Mouse (Mus musculus) regulatory T cell (primary cell): ENCODE measurements around the gene Mocs3.

Experiments used
- in situ Hi-C: fragments of 300-600 bp; cut with MboI, MseI; formaldehyde crosslinking; loops from one replicate; pipeline ENCODE4 v1.15.1; 2025; ENCODE audit warnings: high pct_unique_total_duplicates

The Mocs3 gene

DNA sequence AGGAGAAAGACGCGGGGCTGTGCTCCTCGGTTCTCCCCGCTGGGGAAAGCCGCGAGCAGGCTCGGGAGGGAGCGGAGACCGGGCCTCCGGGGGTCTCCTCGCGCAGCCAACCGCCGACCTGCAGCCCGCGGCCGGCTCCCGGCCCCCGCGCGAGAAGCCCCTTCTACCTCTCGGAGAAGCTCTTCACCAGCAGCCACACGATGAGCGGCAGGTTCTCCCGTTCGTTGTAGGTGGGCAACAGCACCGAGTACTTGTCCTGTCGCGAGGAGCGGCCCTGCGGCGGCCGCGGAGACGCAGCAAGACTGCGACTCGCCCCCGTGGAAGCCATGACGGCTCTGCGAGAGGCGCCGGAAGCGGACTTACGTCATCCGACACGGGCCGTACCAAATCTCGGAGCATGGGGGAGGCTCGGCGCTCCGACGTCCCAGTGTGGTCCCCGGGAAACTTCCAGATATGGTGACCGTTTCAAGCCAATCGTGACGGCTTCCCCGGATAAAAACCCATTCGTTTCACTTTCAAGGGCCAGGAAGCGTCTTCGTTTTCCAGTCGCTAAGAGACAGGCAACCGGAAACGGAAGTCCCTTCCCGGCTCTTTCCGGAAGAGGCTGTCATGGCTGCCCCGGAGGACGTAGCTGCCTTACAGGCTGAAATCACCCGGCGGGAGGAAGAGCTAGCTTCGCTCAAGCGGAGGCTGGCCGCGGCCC lies at the start of gene Mocs3, which contains the start of the genes Gm20716 and Dpm1:
Mocs3 (plus strand) TSS at position 597 of the 703 bp plus-strand sequence.
Gm20716 (minus strand) TSS at position 339 of the 703 bp plus-strand sequence.
Dpm1 (minus strand) TSS at position 566 of the 703 bp plus-strand sequence.
- in situ Hi-C loops: no loop called here

DNA sequence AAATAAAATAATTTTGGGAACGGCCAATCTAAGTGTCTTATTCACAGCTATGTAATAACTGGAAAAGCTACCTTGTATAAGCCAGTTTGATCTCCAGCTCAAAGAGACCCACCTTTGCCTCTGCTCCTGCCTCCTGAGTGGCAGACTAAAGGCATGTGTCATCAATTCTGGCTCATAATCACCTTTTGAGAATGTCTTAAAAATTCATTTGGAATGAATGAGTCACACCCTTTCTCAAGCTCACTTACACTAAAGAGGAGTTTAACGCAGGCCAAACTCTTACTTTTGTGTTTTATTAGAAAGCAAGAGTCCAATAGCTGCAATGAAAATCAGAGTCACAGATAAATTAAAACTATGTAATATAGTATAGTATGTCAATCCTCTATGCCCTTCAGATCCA lies 38.6 kb upstream of the Mocs3 start:
- in situ Hi-C loops: no loop called here

DNA sequence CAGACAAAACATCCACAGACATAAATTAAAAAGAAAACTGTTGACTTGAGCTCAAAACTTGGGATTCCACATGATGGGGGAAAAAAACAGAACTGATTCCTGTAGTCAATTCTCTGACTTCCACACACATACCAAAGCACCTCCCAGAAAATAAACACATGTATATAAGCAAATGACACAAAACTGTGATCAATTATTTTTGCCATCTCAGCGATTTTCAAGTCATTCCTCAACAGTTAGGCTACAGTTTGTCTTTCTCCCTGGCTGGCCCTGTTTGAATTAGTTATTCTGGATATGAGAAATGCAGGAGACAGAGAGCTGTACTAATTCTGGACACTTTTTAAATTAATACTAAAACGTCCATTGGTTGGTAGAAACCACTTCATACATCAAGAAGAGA lies 36.7 kb upstream of the Mocs3 start:
- in situ Hi-C loops: no loop called here

- in situ Hi-C loops: loop anchor here (5.0 kb wide), 1 partner anchor 33 kb away; no protein-coding TSS in a partner anchor
Observed at GRCm38 (mm10) chr2:168195721-168196120, 34.7 kb upstream of the Mocs3 start.

- in situ Hi-C loops: loop anchor here (5.0 kb wide), 1 partner anchor 36 kb away; no protein-coding TSS in a partner anchor
Observed at GRCm38 (mm10) chr2:168198421-168198820, 32.0 kb upstream of the Mocs3 start.

GRCm38 (mm10) chr2:168199476-168199875 lies 30.9 kb upstream of the Mocs3 start:
- in situ Hi-C loops: loop anchor here (5.0 kb wide), 1 partner anchor 37 kb away; no protein-coding TSS in a partner anchor

GRCm38 (mm10) chr2:168200014-168200691 lies 30.3 kb upstream of the Mocs3 start:
- in situ Hi-C loops: loop anchor here (5.0 kb wide), 1 partner anchor 88 kb away; no protein-coding TSS in a partner anchor

DNA sequence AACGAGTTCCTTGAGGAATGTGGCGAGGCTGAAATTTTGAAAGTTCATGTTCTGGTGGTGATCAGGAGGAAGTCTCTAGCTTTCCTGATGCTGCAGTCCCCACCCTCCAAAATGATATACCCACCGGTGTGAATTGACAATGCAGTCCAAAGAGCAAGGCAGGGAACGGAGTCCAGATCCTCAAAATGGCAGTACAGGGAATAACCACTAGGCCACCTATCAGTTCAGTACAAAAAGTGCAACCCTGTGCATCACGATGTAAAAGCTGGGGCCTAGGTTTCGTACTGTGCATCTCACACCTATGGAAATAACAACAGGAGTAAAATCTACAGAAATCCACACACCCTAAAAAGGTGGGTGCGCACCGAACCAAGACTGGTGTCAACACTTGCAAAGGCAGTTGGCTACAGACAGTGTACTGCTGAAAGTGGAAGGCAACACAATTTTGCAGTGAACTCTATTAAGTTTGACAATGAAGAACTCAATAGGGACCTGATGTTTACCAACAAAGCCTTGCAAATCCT lies 25.9 kb upstream of the Mocs3 start:
- in situ Hi-C loops: loop anchor here (5.0 kb wide), 1 partner anchor 92 kb away; no protein-coding TSS in a partner anchor

GRCm38 (mm10) chr2:168205265-168205664 lies 25.2 kb upstream of the Mocs3 start:
- in situ Hi-C loops: no loop called here

GRCm38 (mm10) chr2:168205681-168206631 lies 24.5 kb upstream of the Mocs3 start:
- in situ Hi-C loops: no loop called here

DNA sequence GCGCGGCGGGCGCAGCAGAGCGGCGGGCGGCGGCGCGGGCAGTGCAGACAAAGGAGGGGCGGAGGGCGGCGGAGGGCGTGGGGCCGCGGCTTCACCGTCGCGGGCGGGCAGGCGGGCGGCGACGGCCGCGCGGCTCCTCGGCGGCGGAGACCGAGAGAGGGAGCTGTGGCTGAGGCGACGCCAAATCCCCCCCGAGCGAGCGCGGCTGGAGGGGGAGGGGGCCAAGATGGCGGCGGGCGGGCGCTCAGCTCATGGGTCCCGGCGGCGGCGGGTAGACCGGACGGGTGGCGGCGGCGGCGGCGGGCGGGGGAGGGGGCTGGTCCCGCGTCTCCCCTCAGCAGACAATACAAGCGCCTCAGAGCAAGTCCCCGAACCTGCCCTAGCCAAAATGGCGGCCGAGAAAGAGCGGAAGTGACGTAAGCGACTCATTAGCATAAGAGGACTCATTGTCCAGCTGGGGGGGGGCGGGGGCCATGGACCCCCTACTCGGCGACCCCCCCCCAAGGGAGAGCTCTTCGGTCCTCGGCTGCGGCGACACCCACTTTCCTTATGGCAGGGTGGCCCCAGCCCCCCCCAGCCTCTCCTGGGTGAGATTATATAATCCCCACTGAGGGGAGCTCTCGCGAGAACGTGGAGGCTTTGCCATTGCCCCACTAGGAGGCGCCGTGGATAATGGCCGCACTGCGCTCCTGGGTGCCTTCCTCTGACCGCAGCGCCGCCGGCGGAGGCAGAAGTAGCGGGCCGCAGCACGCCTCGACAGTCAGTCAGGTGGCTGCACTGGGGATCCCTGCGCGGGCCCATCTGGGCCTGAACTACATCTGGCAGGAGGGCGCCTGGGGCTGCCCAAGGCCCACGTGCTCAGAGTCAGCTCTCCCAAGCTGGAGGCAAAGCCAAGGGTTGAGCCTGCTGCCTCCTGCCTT lies 23.4 kb upstream of the Mocs3 start, which contains the start of gene Adnp:
Adnp (minus strand) TSS at position 388 of the 920 bp plus-strand sequence.
- in situ Hi-C loops: no loop called here

- in situ Hi-C loops: no loop called here
Observed at GRCm38 (mm10) chr2:168207883-168208282, 22.5 kb upstream of the Mocs3 start.

DNA sequence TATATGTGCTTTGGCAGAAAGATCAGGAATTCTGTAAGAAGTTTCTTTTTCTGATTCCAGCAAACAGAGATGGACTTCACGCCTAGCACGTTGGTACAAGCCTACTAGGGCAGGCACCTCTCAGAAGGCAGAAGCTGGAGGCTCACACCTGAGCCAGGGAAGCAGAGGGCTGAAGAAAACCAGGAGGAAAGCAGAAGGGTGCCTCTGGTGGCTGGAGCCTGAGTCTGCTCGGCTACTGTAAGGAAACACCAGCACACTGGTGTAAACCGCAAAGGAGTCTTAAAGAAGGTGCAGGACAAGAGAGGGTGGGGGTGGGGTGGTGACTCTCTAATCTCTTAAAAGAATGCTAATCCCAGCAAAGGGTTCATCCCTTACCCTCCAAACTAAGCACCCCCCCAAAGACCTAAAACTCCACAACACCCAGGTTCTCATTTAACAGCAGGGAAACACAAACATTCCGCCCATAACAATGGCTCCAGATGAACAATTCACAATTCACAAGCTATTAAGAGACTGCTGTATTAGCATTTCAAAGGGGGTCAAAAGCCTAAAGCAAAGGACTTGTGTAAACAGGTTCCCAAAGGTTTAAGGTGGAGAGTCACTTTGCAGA lies 16.5 kb upstream of the Mocs3 start:
- in situ Hi-C loops: no loop called here

GRCm38 (mm10) chr2:168223326-168223725 lies 7.1 kb upstream of the Mocs3 start:
- in situ Hi-C loops: no loop called here

GRCm38 (mm10) chr2:168229116-168230025 lies 1.1 kb upstream of the Mocs3 start:
- in situ Hi-C loops: no loop called here

- in situ Hi-C loops: no loop called here
Observed at GRCm38 (mm10) chr2:168230773-168231470, 500 bp downstream of the Mocs3 start.

GRCm38 (mm10) chr2:168231471-168231829 lies 1.0 kb downstream of the Mocs3 start:
- in situ Hi-C loops: no loop called here

DNA sequence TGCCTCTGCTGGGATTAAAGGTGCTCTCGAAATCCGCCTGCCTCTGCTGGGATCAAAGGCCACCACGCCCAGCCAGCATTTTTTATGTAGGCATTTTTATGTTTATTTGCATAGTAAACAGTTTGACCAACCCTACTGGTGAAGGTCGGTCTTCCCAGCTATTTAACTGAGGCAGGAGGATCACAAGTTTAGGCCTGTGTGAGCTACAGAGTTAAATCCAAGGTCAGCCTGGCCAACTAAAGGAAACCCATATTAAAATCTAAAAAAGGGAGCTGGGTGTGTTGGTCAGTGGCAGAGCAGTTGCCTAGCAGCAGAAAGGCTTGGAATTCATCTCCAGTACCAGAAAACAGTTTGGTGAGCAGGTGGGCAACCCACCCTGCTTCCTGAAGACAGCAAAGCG lies 2.9 kb downstream of the Mocs3 start:
- in situ Hi-C loops: no loop called here
